Mouse (Mus musculus): ENCODE measurements around the gene Psmb6.

DNA sequence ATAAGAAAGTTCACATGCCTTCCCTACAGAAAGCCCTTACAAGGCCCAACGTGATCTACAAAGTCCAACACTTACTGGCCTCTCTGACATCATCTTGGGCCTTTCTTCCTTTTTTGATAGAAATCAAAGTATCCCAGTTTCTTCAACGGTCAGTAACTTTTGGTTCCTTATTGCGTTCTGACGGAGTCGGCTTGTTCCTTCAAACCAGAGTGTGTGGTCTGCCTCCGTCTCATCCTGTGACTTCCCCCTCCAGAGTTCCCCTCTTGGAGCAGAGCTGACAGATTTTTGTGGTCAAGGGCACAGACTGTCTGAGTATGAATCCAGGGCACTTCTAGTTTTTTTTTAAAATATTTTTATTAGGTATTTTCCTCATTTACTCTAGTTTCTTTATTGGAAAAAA, 35.5 kb upstream of the Psmb6 start:
- TF ChIP-seq CTCF (IDR thresholded peaks at IDR 0.05; ENCODE audit: low read depth) (no peak), EP300 (IDR thresholded peaks at IDR 0.05; ENCODE audit: low read depth) (no peak)

Measured in liver, embryonic 14.5 days (tissue).